Mouse (Mus musculus) hindbrain, postnatal 0 days (tissue): ENCODE measurements around the gene Slc16a8. TPM values are rescaled to one million over a fixed set of nuclear protein-coding genes. Genes with fewer than 3 reads are reported as not detected.

Experiments used
- ATAC-seq: fragments of 200-750 bp; cut with Nextera tagmentation; 2 replicates; pipeline ENCODE4 v1.8.0; 2017; ENCODE audit warnings: mild to moderate bottlenecking, moderate TSS enrichment, moderate library complexity
- DNase-seq: peaks from one replicate; pipeline ENCODE4 v3.0.0-alpha.2; 2015; ENCODE audit warnings: low spot score
- H3K27ac ChIP-seq: fragments of 300-500 bp; sonication (generic); 2 replicates; pipeline ENCODE4 v1.5.1; 2014; ENCODE audit warnings: mild to moderate bottlenecking
- H3K27me3 ChIP-seq: fragments of 300-500 bp; sonication (generic); 2 replicates; pipeline ENCODE4 v1.6.1; 2014; ENCODE audit warnings: low read length, mixed read lengths; ENCODE audit not compliant: insufficient read depth
- H3K36me3 ChIP-seq: fragments of 300-500 bp; sonication (generic); 2 replicates; pipeline ENCODE4 v1.6.1; 2014; ENCODE audit warnings: low read length, mixed read lengths; ENCODE audit not compliant: insufficient read depth
- H3K4me1 ChIP-seq: fragments of 300-500 bp; sonication (generic); 2 replicates; pipeline ENCODE4 v1.6.1; 2014; ENCODE audit warnings: antibody characterized with exemption, low read length, mixed read lengths; ENCODE audit not compliant: insufficient read depth
- H3K4me2 ChIP-seq: fragments of 300-500 bp; sonication (generic); 2 replicates; pipeline ENCODE4 v1.6.1; 2014; ENCODE audit warnings: low read depth, mild to moderate bottlenecking, low read length, moderate library complexity, mixed read lengths
- H3K4me3 ChIP-seq: fragments of 300-500 bp; sonication (generic); 2 replicates; pipeline ENCODE4 v1.5.1; 2014; ENCODE audit warnings: low read length
- H3K9ac ChIP-seq: fragments of 300-500 bp; sonication (generic); replicated peaks from 2 replicates; pipeline ENCODE4 v1.6.1; 2014; ENCODE audit warnings: mild to moderate bottlenecking, low read length, moderate library complexity, mixed read lengths
- H3K9me3 ChIP-seq: fragments of 300-500 bp; sonication (generic); 2 replicates; pipeline ENCODE4 v1.6.1; 2016; ENCODE audit warnings: low read length, mixed read lengths
- CTCF ChIP-seq: IDR thresholded peaks from 2 replicates; pipeline ENCODE4 v1.5.1; 2016; ENCODE audit warnings: antibody characterized with exemption, control low read depth, low read depth
- WGBS: fragments of 180-500 bp; shearing (Covaris S2); extraction: QIAGEN DNeasy Blood & Tissue Kit; methylation state at CpG from one replicate; pipeline ENCODE4 v1.1.7; 2014; 5-methylcytosine and 5-hydroxymethylcytosine counted together
- polyA plus RNA-seq: library from polyadenylated mRNA; unstranded; fragments of >200 nt; fragmentation: Nextera tagmentation; extraction: Ambion mirVana; gene quantifications from 2 replicates; pipeline ENCODE4 v1.2.1, GENCODE M21; 2015
- total RNA-seq: library from RNA; depleted of rRNA; stranded (reverse); fragments of >200 nt; gene quantifications from 2 replicates; pipeline ENCODE4 v1.2.3, GENCODE M21; 2014

The Slc16a8 gene
- total and polyA plus RNA-seq, 2 experiments from 2014 or later: 2.0 to 3.1 TPM

DNA sequence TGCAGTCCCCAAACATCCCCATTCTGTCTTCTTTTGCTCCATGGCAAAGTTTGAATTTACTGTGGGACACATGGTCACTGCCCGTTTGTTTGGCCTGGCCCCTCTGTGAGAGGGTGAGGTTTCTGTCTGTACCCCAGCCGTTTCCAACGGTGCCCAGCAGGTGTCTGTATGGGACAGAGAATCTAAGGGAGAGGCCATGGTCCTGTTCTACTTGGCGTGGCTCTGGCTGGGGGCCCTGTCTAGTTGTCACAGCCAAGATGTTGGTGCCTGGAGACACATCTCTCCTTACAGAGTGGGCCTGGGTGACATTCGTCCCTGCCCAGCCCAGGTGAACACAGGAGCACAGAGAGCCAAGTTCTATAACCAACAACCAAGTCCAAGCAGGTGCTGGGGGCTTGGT, 26.3 kb upstream of the Slc16a8 start:
- no peaks in the 10 kb centered on the region for H3K36me3 ChIP-seq
- no peaks in the 10 kb centered on the region for H3K4me1 ChIP-seq

GRCm38 (mm10) chr15:79280209-79280608, 25.6 kb upstream of the Slc16a8 start:
- Histone ChIP-seq H3K4me2 (no peak overlapping the region), H3K36me3 (no peaks in the 10 kb centered on the region), H3K4me1 (no peaks in the 10 kb centered on the region), H3K9ac (no peak overlapping the region), H3K27me3 (no peaks in the 10 kb centered on the region), H3K27ac (no peak overlapping the region), H3K4me3 (no peak overlapping the region), H3K9me3 (no peaks in the 10 kb centered on the region)
- DNase-seq (no peak), ATAC-seq (no peak)
- TF ChIP-seq CTCF: peak; percentile 60
- WGBS: 27% methylated on average over 6 of the region's 6 CpGs

More for the DNA sequence above, 26.3 kb upstream of the Slc16a8 start:
- Histone ChIP-seq H3K27me3 (no peaks in the 10 kb centered on the region), H3K4me2 (no peak overlapping the region), H3K9me3 (no peaks in the 10 kb centered on the region), H3K9ac (no peak overlapping the region), H3K27ac (no peak overlapping the region), H3K4me3 (no peak overlapping the region)
- ATAC-seq (no peak), DNase-seq (no peak)
- peak; percentile 19; the same call in 1 of the 2 replicates for TF ChIP-seq CTCF
- 52% methylated on average over 5 of the region's 5 CpGs for WGBS

- Histone ChIP-seq H3K27me3 (no peaks in the 10 kb centered on the region), H3K9me3 (no peaks in the 10 kb centered on the region), H3K36me3 (no peaks in the 10 kb centered on the region), H3K27ac (no peak overlapping the region), H3K4me1 (no peaks in the 10 kb centered on the region), H3K9ac (no peak overlapping the region), H3K4me3 (no peak overlapping the region), H3K4me2 (no peak overlapping the region)
- no peak for DNase-seq
- 60% methylated on average over 10 of the region's 10 CpGs for WGBS
- TF ChIP-seq CTCF: no peak
- ATAC-seq: no peak
Measured at GRCm38 (mm10) chr15:79277728-79278127, 23.2 kb upstream of the Slc16a8 start.

DNA sequence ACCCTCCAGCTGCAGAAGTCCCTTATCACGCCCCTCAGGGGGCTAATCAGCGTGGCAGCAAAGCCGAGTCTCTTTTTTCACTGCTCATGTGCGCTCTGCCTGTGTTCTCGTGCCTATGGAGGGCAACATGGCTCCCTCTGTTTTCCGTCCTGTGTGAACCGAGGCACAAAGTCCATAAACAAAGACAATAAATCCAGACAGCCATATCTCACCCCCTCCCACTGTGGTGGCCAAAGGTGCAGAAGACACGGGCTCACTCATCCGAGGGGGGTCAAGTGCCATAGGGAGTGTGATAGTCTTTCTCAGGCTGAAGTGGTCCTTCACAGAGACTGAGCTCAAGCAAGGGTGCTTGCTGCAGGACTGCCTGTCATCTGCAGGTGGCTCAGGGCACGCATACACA, 18.5 kb upstream of the Slc16a8 start:
- no peak for TF ChIP-seq CTCF
- no peaks in the 10 kb centered on the region for H3K9me3 ChIP-seq
- H3K4me1 ChIP-seq: no peaks in the 10 kb centered on the region
- no peak overlapping the region for H3K9ac ChIP-seq
- no peaks in the 10 kb centered on the region for H3K27me3 ChIP-seq
- 36% methylated on average over 10 of the region's 10 CpGs for WGBS
- no peak overlapping the region for H3K4me2 ChIP-seq
- H3K4me3 ChIP-seq: no peak overlapping the region
- no peak overlapping the region for H3K27ac ChIP-seq
- ATAC-seq (no peak), DNase-seq (no peak)
- no peaks in the 10 kb centered on the region for H3K36me3 ChIP-seq

GRCm38 (mm10) chr15:79271124-79271746, 16.7 kb upstream of the Slc16a8 start:
- Histone ChIP-seq H3K4me1 (no peaks in the 10 kb centered on the region), H3K27ac (no peak overlapping the region), H3K27me3 (no peaks in the 10 kb centered on the region), H3K4me3 (peak overlapping the region; percentile 37), H3K36me3 (no peaks in the 10 kb centered on the region), H3K4me2 (peak overlapping the region; percentile 62), H3K9ac (peak overlapping the region; percentile 39; the same call in 1 of the 2 replicates), H3K9me3 (no peaks in the 10 kb centered on the region)
- 15% methylated on average over 17 of the region's 17 CpGs for WGBS
- ATAC-seq: peak; percentile 25; the same call in 1 of the 2 replicates
- TF ChIP-seq CTCF: peak; percentile 83
- peak; percentile 73 for DNase-seq

GRCm38 (mm10) chr15:79270317-79271123, 16.0 kb upstream of the Slc16a8 start:
- 1% methylated on average over 33 of the region's 33 CpGs for WGBS
- TF ChIP-seq CTCF: no peak
- no peak overlapping the region for H3K27ac ChIP-seq

More at GRCm38 (mm10) chr15:79270317-79271123, 16.0 kb upstream of the Slc16a8 start:
- Histone ChIP-seq H3K4me2 (peak overlapping the region; percentile 62), H3K36me3 (no peaks in the 10 kb centered on the region), H3K4me1 (no peaks in the 10 kb centered on the region), H3K27me3 (no peaks in the 10 kb centered on the region), H3K4me3 (peak overlapping the region; percentile 37), H3K9me3 (no peaks in the 10 kb centered on the region), H3K9ac (peak overlapping the region; percentile 39)
- DNase-seq: peak; percentile 77
- peak; percentile 79; the same call in 1 of the 2 replicates for ATAC-seq
